8 mouse cellular contexts compared by ENCODE assay signal in the genomic region with DNA sequence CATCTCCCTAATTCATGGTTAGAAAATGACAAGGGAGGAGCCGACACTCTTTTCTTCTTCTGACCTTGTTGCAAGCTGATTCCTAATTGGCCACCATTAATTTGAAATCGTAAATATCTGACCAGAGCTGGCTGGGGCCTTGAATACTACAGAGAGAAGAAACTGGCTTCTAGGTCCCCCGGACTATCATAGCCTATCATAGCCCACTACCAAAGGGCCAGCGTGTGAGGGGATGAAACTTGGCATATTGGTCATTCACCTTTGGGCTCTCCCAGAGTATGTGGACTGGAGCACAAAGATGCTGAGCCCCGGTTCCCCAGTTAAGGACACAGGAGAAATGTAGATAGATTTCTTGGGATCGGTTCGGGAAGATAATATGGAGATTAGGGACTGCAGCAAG. TPM values are rescaled to one million over a fixed set of nuclear protein-coding genes. Genes with fewer than 3 reads are reported as not detected.
DNase-seq lines count a peak whose midpoint lies in the region; ATAC-seq and TF ChIP-seq lines count a peak whose summit lies in the region.
"Had no signal": no experiment of that assay in that cellular context is flagged by ENCODE, and none has a peak within 500 bp of the region (broad histone marks: within the 10 kb centered on the region; RNA-seq: fewer than 3 reads in every experiment).

No protein-coding gene starts in this region.

- intact Hi-C loops in gastrocnemius, postnatal 36 days (cut with DNase I) = no loop called here

- peaks cover 18% of the 10 kb centered on the region for H3K36me3 ChIP-seq in lung, embryonic 14.5 days (ENCODE audit: insufficient read depth)
- peaks cover 30% of the 10 kb centered on the region for H3K36me3 ChIP-seq in forebrain, embryonic 13.5 days (ENCODE audit: poor library complexity, severe bottlenecking)
- peaks cover 18% of the 10 kb centered on the region for H3K36me3 ChIP-seq in limb, embryonic 14.5 days (ENCODE audit: control insufficient read depth, insufficient read depth, low read length)
- H3K36me3 ChIP-seq in stomach, embryonic 15.5 days = peaks cover 4% of the 10 kb centered on the region; the same call in 1 of the 2 replicates

- peak overlapping the region; percentile 32 for H3K4me3 ChIP-seq in lung, embryonic 14.5 days (ENCODE audit: low read depth, low read length)
- H3K4me3 ChIP-seq in forebrain, embryonic 13.5 days = peak overlapping the region; percentile 38
- peak overlapping the region; percentile 38 for H3K4me3 ChIP-seq in limb, embryonic 14.5 days (replicated peaks; ENCODE audit: low read length)
- H3K4me3 ChIP-seq in stomach, embryonic 15.5 days (replicated peaks) = peak overlapping the region; percentile 40
- H3K4me3 ChIP-seq: myocyte had no signal

- no peaks in the 10 kb centered on the region for H3K27me3 ChIP-seq in lung, embryonic 14.5 days (ENCODE audit: insufficient read depth, low read length)
- H3K27me3 ChIP-seq in forebrain, embryonic 13.5 days = no peaks in the 10 kb centered on the region
- no peaks in the 10 kb centered on the region for H3K27me3 ChIP-seq in limb, embryonic 14.5 days (ENCODE audit: control insufficient read depth, insufficient read depth, low read length)
- H3K27me3 ChIP-seq in stomach, embryonic 15.5 days (replicated peaks) = no peaks in the 10 kb centered on the region

- WGBS in lung, embryonic 14.5 days = 30% methylated on average over 7 of the region's 7 CpGs
- WGBS in forebrain, embryonic 13.5 days = 21% methylated on average over 7 of the region's 7 CpGs
- 27% methylated on average over 7 of the region's 7 CpGs for WGBS in limb, embryonic 14.5 days
- WGBS in stomach, embryonic 15.5 days = 37% methylated on average over 7 of the region's 7 CpGs

- TF ChIP-seq POLR2A in limb, embryonic 14.5 days (IDR thresholded peaks at IDR 0.05; ENCODE audit: borderline replicate concordance, extremely low read depth, insufficient read depth, insufficient read length) = no peak

- H3K27ac ChIP-seq in lung, embryonic 14.5 days (ENCODE audit: low read depth) = peak overlapping the region; percentile 59
- H3K27ac ChIP-seq in forebrain, embryonic 13.5 days = peak overlapping the region; percentile 84
- no peak overlapping the region for H3K27ac ChIP-seq in limb, embryonic 14.5 days (replicated peaks; ENCODE audit: low read depth, low read length)
- H3K27ac ChIP-seq in stomach, embryonic 15.5 days = no peak overlapping the region

- H3K9me3 ChIP-seq in lung, embryonic 14.5 days (ENCODE audit: low read depth, low read length) = no peaks in the 10 kb centered on the region
- H3K9me3 ChIP-seq in forebrain, embryonic 13.5 days (replicated peaks) = no peaks in the 10 kb centered on the region
- H3K9me3 ChIP-seq in limb, embryonic 14.5 days (ENCODE audit: control insufficient read depth, low read length) = no peaks in the 10 kb centered on the region
- H3K9me3 ChIP-seq in stomach, embryonic 15.5 days = no peaks in the 10 kb centered on the region

- ATAC-seq in lung, embryonic 14.5 days (ENCODE audit: insufficient read depth) = peak; percentile 2; the same call in 1 of the 2 replicates
- 0 out of 2 replicates have a peak, but pooled peaks have one; percentile 8 for ATAC-seq in forebrain, embryonic 13.5 days
- ATAC-seq in limb, embryonic 14.5 days (ENCODE audit: low FRiP score, low read depth) = no peak
- no peak for ATAC-seq in stomach, embryonic 15.5 days (ENCODE audit: insufficient read depth, low FRiP score, low read depth)

- TF ChIP-seq CTCF in lung, embryonic 14.5 days (IDR thresholded peaks at IDR 0.05; ENCODE audit: low read depth) = no peak

- peak overlapping the region; percentile 62 for H3K4me2 ChIP-seq in lung, embryonic 14.5 days
- peak overlapping the region; percentile 78 for H3K4me2 ChIP-seq in forebrain, embryonic 13.5 days
- peak overlapping the region; percentile 72 for H3K4me2 ChIP-seq in limb, embryonic 14.5 days (replicated peaks; ENCODE audit: low read depth, low read length, severe bottlenecking)
- H3K4me2 ChIP-seq in stomach, embryonic 15.5 days = peak overlapping the region; percentile 60

- no peaks in the 10 kb centered on the region for H3K4me1 ChIP-seq in lung, embryonic 14.5 days (ENCODE audit: insufficient read depth)
- H3K4me1 ChIP-seq in forebrain, embryonic 13.5 days = peaks cover 25% of the 10 kb centered on the region
- H3K4me1 ChIP-seq in limb, embryonic 14.5 days (ENCODE audit: control insufficient read depth, insufficient read depth, low read length) = 0 out of 2 replicates have a peak, but pooled peaks cover 7% of the 10 kb centered on the region
- 0 out of 2 replicates have a peak, but pooled peaks cover 9% of the 10 kb centered on the region for H3K4me1 ChIP-seq in stomach, embryonic 15.5 days

- DNase-seq in lung, embryonic 14.5 days = no peak
- no peak for DNase-seq in lung, postnatal 25 days (ENCODE audit: low spot score)
- no peak for DNase-seq in limb, embryonic 14.5 days (ENCODE audit: low spot score)
- no peak for DNase-seq in cerebellum, adult 18-20 months
- no peak for DNase-seq in gastrocnemius, postnatal 36 days

- H3K9ac ChIP-seq in lung, embryonic 14.5 days = peak overlapping the region; percentile 21
- peak overlapping the region; percentile 58 for H3K9ac ChIP-seq in forebrain, embryonic 13.5 days
- H3K9ac ChIP-seq in limb, embryonic 14.5 days (ENCODE audit: low read depth, low read length, severe bottlenecking) = peak overlapping the region; percentile 44
- no peak overlapping the region for H3K9ac ChIP-seq in stomach, embryonic 15.5 days

RNA-seq across cellular contexts. Expression of gene Hspb1, which starts 15.3 kb away (rescaled TPM):
- 62.8 and 68.1 TPM in 2 replicates for polyA plus RNA-seq in lung, embryonic 14.5 days (2014; fragmentation: Nextera tagmentation; extraction: Ambion mirVana)
- 3.9 and 4.3 TPM in 2 replicates for polyA plus RNA-seq in forebrain, embryonic 13.5 days (2015; fragmentation: Nextera tagmentation; extraction: Ambion mirVana)
- 326 and 338 TPM in 2 replicates for polyA plus RNA-seq in limb, embryonic 14.5 days (2012; rRNA removed)
- 433 and 574 TPM in 2 replicates for polyA plus RNA-seq in limb, embryonic 14.5 days (2014; fragmentation: Nextera tagmentation; extraction: Ambion mirVana)
- polyA plus RNA-seq in stomach, embryonic 15.5 days (2015; fragmentation: Nextera tagmentation; extraction: Ambion mirVana) = 291 and 451 TPM in 2 replicates
- 100 to 1,000 TPM; 269 to 277 TPM for total RNA-seq in gastrocnemius, postnatal 36 days (2021)

RNA-seq across cellular contexts. Expression of gene Ywhag, which starts 31.4 kb away (rescaled TPM):
- polyA plus RNA-seq in lung, embryonic 14.5 days (2014; fragmentation: Nextera tagmentation; extraction: Ambion mirVana) = 74.7 and 79.0 TPM in 2 replicates
- polyA plus RNA-seq in forebrain, embryonic 13.5 days (2015; fragmentation: Nextera tagmentation; extraction: Ambion mirVana) = 424 and 485 TPM in 2 replicates
- 83.6 and 91.3 TPM in 2 replicates for polyA plus RNA-seq in limb, embryonic 14.5 days (2012; rRNA removed)
- polyA plus RNA-seq in limb, embryonic 14.5 days (2014; fragmentation: Nextera tagmentation; extraction: Ambion mirVana) = 72.9 and 76.9 TPM in 2 replicates
- polyA plus RNA-seq in stomach, embryonic 15.5 days (2015; fragmentation: Nextera tagmentation; extraction: Ambion mirVana) = 167 and 173 TPM in 2 replicates
- 100 to 1,000 TPM; 297 to 301 TPM for total RNA-seq in gastrocnemius, postnatal 36 days (2021)

Comparison
In these comparisons a context has a peak if more than half of its experiments do, and no peak if none do; other contexts are left out.
1. ATAC-seq: peak in lung, embryonic 14.5 days (single experiment) and forebrain, embryonic 13.5 days (single experiment); none in limb, embryonic 14.5 days (single experiment) and stomach, embryonic 15.5 days (single experiment).
2. H3K27ac ChIP-seq: peak in lung, embryonic 14.5 days (single experiment) and forebrain, embryonic 13.5 days (single experiment); none in limb, embryonic 14.5 days (single experiment) and stomach, embryonic 15.5 days (single experiment).
3. RNA of gene Hspb1, which starts 15.3 kb away (polyA plus RNA-seq): 326 to 574 TPM in limb, embryonic 14.5 days, 291 to 451 TPM in stomach, embryonic 15.5 days and 62.8 to 68.1 TPM in lung, embryonic 14.5 days; 3.9 to 4.3 TPM in forebrain, embryonic 13.5 days; every median in the first group is over 10 times any median in the second.
4. Peak in every context shown above with its lines, with median percentiles within 50 percentile points of each other: H3K4me2 ChIP-seq and H3K4me3 ChIP-seq.